Comparison of ENCODE assay signal across 18 mouse cellular contexts in genomic region chr1:190918938-190919337, GRCm38 (mm10). TPM values are rescaled to one million over a fixed set of nuclear protein-coding genes. Genes with fewer than 3 reads are reported as not detected.
DNase-seq lines count a peak whose midpoint lies in the region; TF ChIP-seq lines count a peak whose summit lies in the region.
"Had no signal": no experiment of that assay in that cellular context is flagged by ENCODE, and none has a peak within 500 bp of the region (broad histone marks: within the 10 kb centered on the region; RNA-seq: fewer than 3 reads in every experiment).

No protein-coding gene starts in this region.

- intact Hi-C loops in left cerebral cortex, adult 2 months (cut with DNase I) = no loop called here

- no peak overlapping the region for H3K4me3 ChIP-seq in left cerebral cortex, adult 2 months
- H3K4me3 ChIP-seq: erythroblast, embryonic 14.5 days; kidney, embryonic 15.5 days; limb, embryonic 10.5 days; liver, embryonic 12.5 days; midbrain, embryonic 12.5 days; myocyte had no signal

- peak overlapping the region; percentile 84 for H3K27ac ChIP-seq in left cerebral cortex, adult 2 months
- H3K27ac ChIP-seq: hindbrain, embryonic 14.5 days; kidney, embryonic 15.5 days; limb, embryonic 10.5 days; liver, embryonic 12.5 days; midbrain, embryonic 12.5 days had no signal

- TF ChIP-seq CTCF in left cerebral cortex, adult 2 months (IDR thresholded peaks at IDR 0.05) = no peak

- peak; percentile 59 for DNase-seq in layer of hippocampus, adult 9-11 months
- DNase-seq in layer of hippocampus, adult 11-12 months (ENCODE audit: low spot score) = no peak
- peak; percentile 28 to 44 for DNase-seq in left cerebral cortex, adult 2 months (ENCODE audit: extremely low spot score in 1 of 2, low spot score in 2 of 2)
- DNase-seq in right cerebral cortex, adult 2 months (ENCODE audit: low spot score in 2 of 2) = peak; percentile 59 to 68
- DNase-seq in natural killer cell, adult 2 months (ENCODE audit: low spot score in 2 of 2) = no peak
- no peak for DNase-seq in cerebellum, adult 11 months
- no peak for DNase-seq in spleen, adult 18-20 months
- DNase-seq: cerebellum, adult 11-12 months; gastrocnemius, postnatal 36 days; lung, embryonic 14.5 days; lung, postnatal 4 days had no signal

RNA-seq across cellular contexts. Expression of gene Angel2, which starts 6.0 kb away (rescaled TPM):
- total RNA-seq in left cerebral cortex, adult 2 months (2021) = 10 to 100 TPM; 56.2 to 57.5 TPM

RNA-seq across cellular contexts. Expression of gene Rps6kc1, which starts 7.4 kb away (rescaled TPM):
- total RNA-seq in left cerebral cortex, adult 2 months (2021) = 100 to 1,000 TPM; 111 to 117 TPM

Comparison
In these comparisons a context has a peak if more than half of its experiments do, and no peak if none do; other contexts are left out.
1. DNase-seq: peak in layer of hippocampus, adult 9-11 months (single experiment), left cerebral cortex, adult 2 months (2 of 2) and right cerebral cortex, adult 2 months (2 of 2); none in layer of hippocampus, adult 11-12 months (single experiment), natural killer cell, adult 2 months (0 of 2), cerebellum, adult 11 months (single experiment) and spleen, adult 18-20 months (0 of 2).